Mouse (Mus musculus): ENCODE results near the gene 5730596B20Rik. TPM values are rescaled to one million over a fixed set of nuclear protein-coding genes. Genes with fewer than 3 reads are reported as not detected.

5730596B20Rik gene
- polyA plus RNA-seq, 1 experiment from 2014 or later = 0.57 TPM

DNA sequence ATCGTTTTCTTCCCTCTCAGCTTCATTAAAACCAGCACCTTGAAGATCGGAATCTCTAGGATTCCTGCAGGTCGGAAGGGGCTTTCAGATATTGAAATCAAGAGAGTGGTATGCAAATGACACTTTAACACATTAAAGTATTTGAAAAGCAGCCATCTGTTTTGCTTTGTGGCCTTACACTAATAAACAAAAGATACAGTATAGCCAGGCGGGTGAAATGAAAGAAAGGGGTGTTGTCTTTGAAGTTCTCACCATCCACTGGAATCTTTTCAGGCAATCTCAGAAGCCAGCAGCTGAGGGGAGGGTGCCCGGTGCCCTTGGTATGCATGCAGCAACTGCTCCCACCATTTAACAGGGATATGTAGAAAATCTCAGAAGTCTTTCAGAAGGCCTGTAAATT, 23.3 kb upstream of the 5730596B20Rik start:
- no peak overlapping the region for H3K4me3 ChIP-seq (ENCODE audit: low read depth, low read length)
- no peaks in the 10 kb centered on the region for H3K9me3 ChIP-seq (replicated peaks; ENCODE audit: control insufficient read depth, low read length)
- no peak overlapping the region for H3K4me2 ChIP-seq
- ATAC-seq (replicated peaks; ENCODE audit: insufficient number of reproducible peaks, low FRiP score, low TSS enrichment) = no peak
- peaks cover 1% of the 10 kb centered on the region; the same call in 1 of the 2 replicates for H3K4me1 ChIP-seq (ENCODE audit: control insufficient read depth, insufficient read depth, low read length)
- no peak overlapping the region for H3K9ac ChIP-seq (ENCODE audit: low read depth, low read length)
- peaks cover 92% of the 10 kb centered on the region for H3K27me3 ChIP-seq (ENCODE audit: control insufficient read depth, insufficient read depth, low read length)
- no peaks in the 10 kb centered on the region for H3K36me3 ChIP-seq (ENCODE audit: control insufficient read depth, insufficient read depth, low read length)
- 22% methylated on average over 5 of the region's 5 CpGs for WGBS (ENCODE audit: insufficient replicate concordance)
- H3K27ac ChIP-seq (ENCODE audit: low read depth, low read length) = no peak overlapping the region

DNA sequence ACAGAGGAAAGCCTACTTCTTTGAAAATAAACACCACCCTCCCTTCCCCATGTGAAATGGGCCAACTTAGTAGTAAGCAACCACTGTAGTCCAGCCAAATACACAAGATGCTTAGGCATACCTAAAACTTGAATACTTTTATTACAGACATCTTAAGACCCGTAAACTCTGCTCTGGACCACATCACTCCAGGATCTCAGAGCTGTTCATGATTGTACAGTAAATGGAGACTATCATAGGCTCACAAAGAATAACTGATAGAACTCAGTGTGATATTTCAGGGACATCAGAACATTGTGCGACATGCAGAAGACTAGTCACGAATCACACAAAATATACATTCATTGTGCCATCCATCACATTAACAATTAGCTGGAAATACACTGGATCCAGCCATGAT, 21.8 kb upstream of the 5730596B20Rik start:
- no peak for ATAC-seq (replicated peaks; ENCODE audit: insufficient number of reproducible peaks, low FRiP score, low TSS enrichment)
- Histone ChIP-seq H3K9me3 (replicated peaks; ENCODE audit: control insufficient read depth, low read length) (no peaks in the 10 kb centered on the region), H3K9ac (ENCODE audit: low read depth, low read length) (no peak overlapping the region), H3K27ac (ENCODE audit: low read depth, low read length) (no peak overlapping the region), H3K27me3 (ENCODE audit: control insufficient read depth, insufficient read depth, low read length) (peaks cover 94% of the 10 kb centered on the region), H3K4me3 (ENCODE audit: low read depth, low read length) (no peak overlapping the region), H3K36me3 (ENCODE audit: control insufficient read depth, insufficient read depth, low read length) (no peaks in the 10 kb centered on the region), H3K4me1 (ENCODE audit: control insufficient read depth, insufficient read depth, low read length) (peaks cover 5% of the 10 kb centered on the region; the same call in 1 of the 2 replicates), H3K4me2 (no peak overlapping the region)
- 61% methylated on average over 3 of the region's 3 CpGs for WGBS (ENCODE audit: insufficient replicate concordance)

DNA sequence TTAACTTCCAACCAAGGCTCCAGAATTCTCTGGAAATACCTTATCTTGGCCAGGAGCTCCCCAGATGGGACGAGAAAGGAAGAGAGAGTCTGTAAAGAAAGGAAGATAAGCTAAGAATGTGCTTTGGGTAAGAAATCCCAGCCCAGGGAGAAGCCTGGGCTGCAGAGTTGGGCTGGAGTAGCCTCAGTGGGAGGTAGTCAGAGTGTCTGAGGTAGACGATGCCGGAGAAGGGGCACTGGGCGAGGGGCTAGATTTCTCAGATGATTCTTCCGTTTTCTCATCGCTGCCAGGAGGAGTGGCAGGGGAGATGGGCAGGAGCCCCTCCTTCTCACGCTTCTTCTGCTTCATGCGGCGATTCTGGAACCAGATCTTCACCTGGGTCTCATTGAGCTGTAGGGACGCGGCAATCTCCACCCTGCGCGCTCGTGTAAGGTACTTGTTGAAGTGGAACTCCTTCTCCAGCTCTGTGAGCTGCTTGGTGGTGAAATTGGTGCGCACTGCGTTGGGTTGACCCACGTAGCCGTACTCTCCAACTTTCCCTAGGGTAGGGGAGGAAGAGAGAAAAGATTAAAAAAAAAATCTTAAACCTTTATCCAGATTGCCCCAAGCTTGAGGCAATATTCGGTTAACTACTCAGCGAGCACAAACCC, 20.6 kb upstream of the 5730596B20Rik start:
- H3K36me3 ChIP-seq (ENCODE audit: control insufficient read depth, insufficient read depth, low read length) = no peaks in the 10 kb centered on the region
- H3K4me1 ChIP-seq (ENCODE audit: control insufficient read depth, insufficient read depth, low read length) = peaks cover 5% of the 10 kb centered on the region; the same call in 1 of the 2 replicates
- 1% methylated on average over 20 of the region's 20 CpGs for WGBS (ENCODE audit: insufficient replicate concordance)
- no peak overlapping the region for H3K9ac ChIP-seq (ENCODE audit: low read depth, low read length)
- peak overlapping the region; percentile 52 for H3K4me3 ChIP-seq (ENCODE audit: low read depth, low read length)
- no peaks in the 10 kb centered on the region for H3K9me3 ChIP-seq (replicated peaks; ENCODE audit: control insufficient read depth, low read length)
- peak overlapping the region; percentile 76 for H3K4me2 ChIP-seq
- peaks cover 94% of the 10 kb centered on the region for H3K27me3 ChIP-seq (ENCODE audit: control insufficient read depth, insufficient read depth, low read length)
- ATAC-seq (replicated peaks; ENCODE audit: insufficient number of reproducible peaks, low FRiP score, low TSS enrichment) = no peak
- H3K27ac ChIP-seq (ENCODE audit: low read depth, low read length) = no peak overlapping the region

- Histone ChIP-seq H3K9ac (ENCODE audit: low read depth, low read length) (0 out of 2 replicates have a peak overlapping the region, but pooled peaks have one; percentile 18), H3K4me1 (ENCODE audit: control insufficient read depth, insufficient read depth, low read length) (peaks cover 5% of the 10 kb centered on the region; the same call in 1 of the 2 replicates), H3K27ac (ENCODE audit: low read depth, low read length) (no peak overlapping the region), H3K4me2 (peak overlapping the region; percentile 76), H3K27me3 (ENCODE audit: control insufficient read depth, insufficient read depth, low read length) (peaks cover 93% of the 10 kb centered on the region), H3K36me3 (ENCODE audit: control insufficient read depth, insufficient read depth, low read length) (no peaks in the 10 kb centered on the region), H3K4me3 (ENCODE audit: low read depth, low read length) (peak overlapping the region; percentile 52), H3K9me3 (replicated peaks; ENCODE audit: control insufficient read depth, low read length) (no peaks in the 10 kb centered on the region)
- ATAC-seq (replicated peaks; ENCODE audit: insufficient number of reproducible peaks, low FRiP score, low TSS enrichment) = no peak
- 1% methylated on average over 32 of the region's 32 CpGs for WGBS (ENCODE audit: insufficient replicate concordance)
Observed at GRCm38 (mm10) chr6:52157466-52158275, 19.6 kb upstream of the 5730596B20Rik start.

- Histone ChIP-seq H3K9ac (ENCODE audit: low read depth, low read length) (peak within 1 kb of the TSS; percentile 47), H3K9me3 (replicated peaks; ENCODE audit: control insufficient read depth, low read length) (no peaks in the 10 kb centered on the region), H3K4me1 (ENCODE audit: control insufficient read depth, insufficient read depth, low read length) (peaks cover 5% of the 10 kb centered on the region; the same call in 1 of the 2 replicates), H3K4me3 (ENCODE audit: low read depth, low read length) (peak within 1 kb of the TSS; percentile 52), H3K27me3 (ENCODE audit: control insufficient read depth, insufficient read depth, low read length) (peaks cover 93% of the 10 kb centered on the region), H3K4me2 (peak within 1 kb of the TSS; percentile 76), H3K36me3 (ENCODE audit: control insufficient read depth, insufficient read depth, low read length) (no peaks in the 10 kb centered on the region), H3K27ac (ENCODE audit: low read depth, low read length) (peak within 1 kb of the TSS; percentile 68)
- WGBS (ENCODE audit: insufficient replicate concordance) = under 1% methylated on average over 55 of the region's 55 CpGs
- peak; percentile 80 for ATAC-seq (replicated peaks; ENCODE audit: insufficient number of reproducible peaks, low FRiP score, low TSS enrichment)
Observed at GRCm38 (mm10) chr6:52158276-52159051, 18.8 kb upstream of the 5730596B20Rik start, which contains the start of gene Hoxa1. Hoxa1 (minus strand) TSS chr6:52158317.

- H3K9me3 ChIP-seq (replicated peaks; ENCODE audit: control insufficient read depth, low read length) = no peaks in the 10 kb centered on the region
- peak overlapping the region; percentile 76 for H3K4me2 ChIP-seq
- peaks cover 94% of the 10 kb centered on the region for H3K27me3 ChIP-seq (ENCODE audit: control insufficient read depth, insufficient read depth, low read length)
- peaks cover 5% of the 10 kb centered on the region; the same call in 1 of the 2 replicates for H3K4me1 ChIP-seq (ENCODE audit: control insufficient read depth, insufficient read depth, low read length)
- H3K4me3 ChIP-seq (ENCODE audit: low read depth, low read length) = peak overlapping the region; percentile 52
- peak overlapping the region; percentile 68; the same call in 1 of the 2 replicates for H3K27ac ChIP-seq (ENCODE audit: low read depth, low read length)
- ATAC-seq (replicated peaks; ENCODE audit: insufficient number of reproducible peaks, low FRiP score, low TSS enrichment) = peak; percentile 28; the same call in 1 of the 2 replicates
- 8% methylated on average over 12 of the region's 12 CpGs for WGBS (ENCODE audit: insufficient replicate concordance)
- no peaks in the 10 kb centered on the region for H3K36me3 ChIP-seq (ENCODE audit: control insufficient read depth, insufficient read depth, low read length)
- peak overlapping the region; percentile 47 for H3K9ac ChIP-seq (ENCODE audit: low read depth, low read length)
Observed at GRCm38 (mm10) chr6:52159164-52159761, 18.0 kb upstream of the 5730596B20Rik start.

DNA sequence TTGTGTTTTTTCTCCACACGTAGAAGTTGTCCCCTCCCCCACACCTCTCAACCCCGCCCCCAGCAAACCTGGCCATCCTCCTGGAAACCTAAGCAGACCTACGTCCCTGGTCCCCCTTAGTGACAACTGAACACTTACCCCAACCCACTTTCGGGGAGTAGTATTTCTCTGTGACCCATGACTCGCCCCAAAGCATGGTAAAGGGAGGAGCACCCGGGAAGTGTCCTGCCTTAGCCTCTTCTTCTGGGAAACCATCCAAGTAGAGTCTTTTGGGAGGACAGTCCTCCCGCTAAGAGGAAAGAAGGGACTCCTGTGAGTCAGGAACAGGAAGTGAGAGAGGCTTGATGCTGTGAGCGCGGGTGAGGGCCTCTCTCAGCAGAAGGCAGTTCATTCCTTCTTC, 17.3 kb upstream of the 5730596B20Rik start:
- Histone ChIP-seq H3K36me3 (ENCODE audit: control insufficient read depth, insufficient read depth, low read length) (no peaks in the 10 kb centered on the region), H3K4me2 (peak overlapping the region; percentile 76), H3K4me1 (ENCODE audit: control insufficient read depth, insufficient read depth, low read length) (peaks cover 5% of the 10 kb centered on the region; the same call in 1 of the 2 replicates), H3K4me3 (ENCODE audit: low read depth, low read length) (peak overlapping the region; percentile 31), H3K9me3 (replicated peaks; ENCODE audit: control insufficient read depth, low read length) (no peaks in the 10 kb centered on the region), H3K9ac (ENCODE audit: low read depth, low read length) (peak overlapping the region; percentile 57; the same call in 1 of the 2 replicates), H3K27ac (ENCODE audit: low read depth, low read length) (0 out of 2 replicates have a peak overlapping the region, but pooled peaks have one; percentile 2), H3K27me3 (ENCODE audit: control insufficient read depth, insufficient read depth, low read length) (peaks cover 94% of the 10 kb centered on the region)
- 7% methylated on average over 8 of the region's 9 CpGs for WGBS (ENCODE audit: insufficient replicate concordance)
- no peak for ATAC-seq (replicated peaks; ENCODE audit: insufficient number of reproducible peaks, low FRiP score, low TSS enrichment)
